Mouse (Mus musculus): Measurements from ENCODE around the gene Them5. TPM values are rescaled to one million over a fixed set of nuclear protein-coding genes. Genes with fewer than 3 reads are reported as not detected.
A peak's percentile ranks its signal among the peaks of the same experiment; 100 is the strongest.

Gene Them5
- polyA plus RNA-seq, 1 experiment from 2014 or later: 0.11 TPM

DNA sequence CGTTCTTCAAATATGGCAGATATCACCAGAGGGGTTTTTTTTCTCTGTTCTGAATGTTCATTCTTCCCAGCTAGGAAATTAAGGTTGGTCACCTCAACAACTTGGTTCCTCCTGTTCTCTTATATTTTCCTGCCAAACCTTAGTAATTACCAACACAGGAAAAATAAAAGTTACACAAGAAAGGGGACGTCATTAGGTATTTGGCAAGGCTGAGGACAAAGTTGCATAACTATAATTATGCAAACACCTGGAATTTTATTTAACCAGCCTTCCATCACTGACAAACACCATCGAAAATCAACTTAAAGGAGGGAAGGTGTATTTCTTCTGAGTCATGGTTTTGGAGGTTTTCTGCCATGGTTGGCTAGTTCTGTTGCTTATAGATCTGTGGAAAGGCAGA, 3.4 kb upstream of the Them5 start:
- Histone ChIP-seq H3K4me2 (no peak overlapping the region), H3K27me3 (ENCODE audit: control insufficient read depth, insufficient read depth, low read length) (no peaks in the 10 kb centered on the region), H3K36me3 (ENCODE audit: control insufficient read depth, insufficient read depth, low read length) (no peaks in the 10 kb centered on the region), H3K9ac (ENCODE audit: low read length) (no peak overlapping the region), H3K4me1 (ENCODE audit: control insufficient read depth, insufficient read depth, low read length) (no peaks in the 10 kb centered on the region), H3K27ac (ENCODE audit: low read depth, low read length) (no peak overlapping the region), H3K9me3 (ENCODE audit: control insufficient read depth, low read length) (no peaks in the 10 kb centered on the region), H3K4me3 (ENCODE audit: low read depth, low read length) (no peak overlapping the region)
- WGBS: 87% methylated on average over 3 of the region's 3 CpGs
- ATAC-seq (ENCODE audit: low FRiP score): no peak
- no peak for DNase-seq (ENCODE audit: low spot score, missing footprints)

DNA sequence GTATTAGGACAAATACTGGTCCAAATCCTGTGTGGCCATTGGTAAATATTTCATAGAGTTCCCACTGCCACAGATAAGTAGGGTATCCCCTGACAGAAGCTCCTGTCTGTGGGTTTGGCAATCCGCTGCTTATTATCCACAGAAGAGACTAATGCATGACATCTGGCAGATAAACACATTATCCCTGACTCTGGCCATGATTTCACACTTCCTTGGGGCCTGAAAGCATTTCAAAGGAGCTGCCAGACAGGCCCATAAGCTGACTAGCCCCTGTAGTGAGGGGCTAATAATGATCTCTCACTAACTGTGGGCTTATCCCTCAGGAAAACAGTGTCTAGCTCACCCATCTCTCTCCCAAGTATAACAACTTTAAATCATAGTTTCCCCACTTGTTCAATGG, 653 bp downstream of the Them5 start:
- H3K4me3 ChIP-seq (ENCODE audit: low read depth, low read length): no peak overlapping the region
- H3K4me2 ChIP-seq: no peak overlapping the region
- no peaks in the 10 kb centered on the region for H3K9me3 ChIP-seq (ENCODE audit: control insufficient read depth, low read length)
- ATAC-seq (ENCODE audit: low FRiP score) (no peak), DNase-seq (ENCODE audit: low spot score, missing footprints) (peak; percentile 73)
- no peaks in the 10 kb centered on the region for H3K4me1 ChIP-seq (ENCODE audit: control insufficient read depth, insufficient read depth, low read length)
- no peaks in the 10 kb centered on the region for H3K27me3 ChIP-seq (ENCODE audit: control insufficient read depth, insufficient read depth, low read length)
- no peak overlapping the region for H3K27ac ChIP-seq (ENCODE audit: low read depth, low read length)
- 55% methylated on average over 1 of the region's 1 CpGs for WGBS
- no peaks in the 10 kb centered on the region for H3K36me3 ChIP-seq (ENCODE audit: control insufficient read depth, insufficient read depth, low read length)
- no peak overlapping the region for H3K9ac ChIP-seq (ENCODE audit: low read length)

DNA sequence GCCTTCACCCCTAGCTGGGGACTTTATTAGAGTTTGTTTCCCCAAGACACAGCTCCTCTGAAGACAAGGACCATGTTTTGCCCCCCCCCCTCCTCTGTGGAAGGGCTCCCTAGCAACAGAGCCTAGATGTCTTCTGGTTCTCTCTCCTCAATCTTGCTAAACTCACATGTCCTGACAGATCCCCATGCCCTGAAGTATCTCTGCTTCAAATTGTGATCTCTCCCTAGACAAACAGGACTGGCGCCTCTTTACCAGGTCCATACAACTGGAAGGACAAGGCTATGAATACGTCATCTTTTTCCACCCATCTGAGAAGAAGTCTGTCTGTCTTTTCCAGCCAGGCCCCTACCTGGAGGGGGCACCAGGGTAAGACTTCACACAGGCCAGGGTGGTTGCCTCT, 2.3 kb downstream of the Them5 start:
- Histone ChIP-seq H3K4me3 (ENCODE audit: low read depth, low read length) (no peak overlapping the region), H3K9me3 (ENCODE audit: control insufficient read depth, low read length) (no peaks in the 10 kb centered on the region), H3K27ac (ENCODE audit: low read depth, low read length) (no peak overlapping the region), H3K4me1 (ENCODE audit: control insufficient read depth, insufficient read depth, low read length) (no peaks in the 10 kb centered on the region), H3K4me2 (no peak overlapping the region), H3K9ac (ENCODE audit: low read length) (no peak overlapping the region), H3K36me3 (ENCODE audit: control insufficient read depth, insufficient read depth, low read length) (no peaks in the 10 kb centered on the region), H3K27me3 (ENCODE audit: control insufficient read depth, insufficient read depth, low read length) (no peaks in the 10 kb centered on the region)
- peak; percentile 1 for DNase-seq (ENCODE audit: low spot score, missing footprints)
- ATAC-seq (ENCODE audit: low FRiP score): no peak
- 85% methylated on average over 2 of the region's 2 CpGs for WGBS

DNA sequence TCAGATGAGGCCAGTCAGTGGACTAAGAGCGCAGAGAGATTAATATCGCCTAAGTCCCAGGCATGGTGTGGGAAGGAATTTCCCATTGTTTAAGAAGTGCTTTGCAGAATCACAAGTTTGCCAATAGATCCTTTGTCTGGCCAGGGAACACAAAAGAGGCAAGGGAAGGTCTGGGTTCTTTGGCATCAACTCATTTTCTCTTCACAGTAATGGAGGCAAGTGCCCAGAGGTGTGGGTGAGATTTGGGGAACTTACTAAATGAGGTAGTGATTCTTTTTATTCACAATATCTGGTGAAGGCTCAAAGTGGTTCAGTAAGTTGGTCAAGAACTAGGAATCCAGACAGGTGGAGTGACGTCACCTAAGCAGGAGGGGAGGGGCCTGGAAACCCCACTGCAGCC, 3.0 kb downstream of the Them5 start:
- H3K9ac ChIP-seq (ENCODE audit: low read length): no peak overlapping the region
- no peaks in the 10 kb centered on the region for H3K4me1 ChIP-seq (ENCODE audit: control insufficient read depth, insufficient read depth, low read length)
- peak; percentile 73 for DNase-seq (ENCODE audit: low spot score, missing footprints)
- no peak for ATAC-seq (ENCODE audit: low FRiP score)
- no peak overlapping the region for H3K4me3 ChIP-seq (ENCODE audit: low read depth, low read length)
- H3K27ac ChIP-seq (ENCODE audit: low read depth, low read length): no peak overlapping the region
- no peak overlapping the region for H3K4me2 ChIP-seq
- no peaks in the 10 kb centered on the region for H3K9me3 ChIP-seq (ENCODE audit: control insufficient read depth, low read length)
- H3K27me3 ChIP-seq (ENCODE audit: control insufficient read depth, insufficient read depth, low read length): no peaks in the 10 kb centered on the region
- WGBS: 70% methylated on average over 3 of the region's 3 CpGs
- H3K36me3 ChIP-seq (ENCODE audit: control insufficient read depth, insufficient read depth, low read length): no peaks in the 10 kb centered on the region

DNA sequence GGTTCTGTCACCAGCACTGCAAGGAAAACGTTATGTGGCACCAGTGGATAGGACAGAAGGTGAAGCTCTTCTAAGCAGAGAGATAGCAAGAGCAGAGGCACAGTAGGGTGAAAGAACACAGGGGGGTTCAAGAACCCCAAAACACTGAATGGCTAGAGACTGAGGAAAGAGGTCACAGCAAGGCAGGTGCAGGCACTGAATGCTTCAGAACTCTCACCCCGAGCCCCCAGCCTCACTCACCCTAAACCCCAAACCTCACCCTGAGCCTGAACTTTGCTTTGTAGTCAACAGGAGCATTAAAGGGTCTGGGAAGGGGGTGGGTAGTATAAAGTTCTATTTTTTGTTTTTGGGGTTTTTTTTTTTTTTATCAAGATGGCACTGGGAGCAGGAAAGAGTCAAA, 6.2 kb downstream of the Them5 start:
- no peak overlapping the region for H3K4me2 ChIP-seq
- H3K27ac ChIP-seq (ENCODE audit: low read depth, low read length): no peak overlapping the region
- no peak for ATAC-seq (ENCODE audit: low FRiP score)
- H3K27me3 ChIP-seq (ENCODE audit: control insufficient read depth, insufficient read depth, low read length): no peaks in the 10 kb centered on the region
- no peak overlapping the region for H3K9ac ChIP-seq (ENCODE audit: low read length)
- H3K4me3 ChIP-seq (ENCODE audit: low read depth, low read length): no peak overlapping the region
- WGBS: 85% methylated on average over 2 of the region's 2 CpGs
- H3K9me3 ChIP-seq (ENCODE audit: control insufficient read depth, low read length): no peaks in the 10 kb centered on the region
- H3K4me1 ChIP-seq (ENCODE audit: control insufficient read depth, insufficient read depth, low read length): no peaks in the 10 kb centered on the region
- DNase-seq (ENCODE audit: low spot score, missing footprints): no peak
- H3K36me3 ChIP-seq (ENCODE audit: control insufficient read depth, insufficient read depth, low read length): no peaks in the 10 kb centered on the region

DNA sequence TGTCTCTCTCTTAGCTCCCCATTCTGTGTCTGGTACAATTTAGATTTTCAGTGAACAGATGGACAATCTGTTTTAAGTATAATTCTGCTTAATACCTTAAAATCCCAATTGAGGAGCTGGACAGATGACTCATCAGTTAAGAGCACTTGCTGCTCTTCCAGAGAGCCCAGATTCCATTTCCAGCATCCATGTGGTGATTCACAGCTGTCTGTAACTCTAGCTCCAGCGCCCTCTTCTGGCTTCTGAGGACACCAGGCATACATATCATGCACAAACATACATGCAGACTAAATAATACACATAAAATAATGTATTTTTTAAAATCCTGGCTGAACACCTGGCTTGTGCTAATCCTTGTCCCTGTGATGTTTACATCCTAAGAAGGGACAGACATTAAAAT, 18.9 kb downstream of the Them5 start:
- WGBS: 3% methylated on average over 1 of the region's 1 CpGs
- Histone ChIP-seq H3K4me3 (ENCODE audit: low read depth, low read length) (no peak overlapping the region), H3K4me1 (ENCODE audit: control insufficient read depth, insufficient read depth, low read length) (peaks cover 3% of the 10 kb centered on the region), H3K9me3 (ENCODE audit: control insufficient read depth, low read length) (peaks cover 3% of the 10 kb centered on the region; the same call in 1 of the 2 replicates), H3K27ac (ENCODE audit: low read depth, low read length) (no peak overlapping the region), H3K4me2 (no peak overlapping the region), H3K9ac (ENCODE audit: low read length) (no peak overlapping the region), H3K27me3 (ENCODE audit: control insufficient read depth, insufficient read depth, low read length) (peaks cover 29% of the 10 kb centered on the region), H3K36me3 (ENCODE audit: control insufficient read depth, insufficient read depth, low read length) (no peaks in the 10 kb centered on the region)
- ATAC-seq (ENCODE audit: low FRiP score): no peak
- DNase-seq (ENCODE audit: low spot score, missing footprints): no peak

DNA sequence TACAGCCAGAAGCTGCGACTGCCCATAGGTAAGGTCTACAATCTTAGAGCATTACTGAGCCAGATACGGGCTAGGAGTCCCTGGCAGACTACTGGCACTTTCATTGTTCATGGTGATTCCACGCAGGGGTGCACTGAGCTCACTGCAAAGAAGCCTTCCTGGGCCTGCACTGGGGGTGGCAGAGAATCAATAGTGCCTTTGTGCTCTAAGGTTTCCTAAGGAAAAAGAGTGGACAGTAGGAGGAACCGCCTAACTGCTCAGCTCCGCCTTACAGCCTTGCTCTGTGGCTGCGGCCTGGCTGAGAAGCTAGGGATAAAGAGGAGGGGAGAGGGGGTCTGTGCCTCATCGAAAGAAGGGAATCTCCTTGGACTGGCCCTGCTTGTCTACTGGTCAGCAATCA, 20.2 kb downstream of the Them5 start, which contains the start of gene C2cd4d:
Gene C2cd4d, plus strand, starts transcription at position 301 of the 400 bp plus-strand sequence.
- WGBS: 29% methylated on average over 7 of the region's 7 CpGs
- peak within 1 kb of the TSS; percentile 86 for H3K9ac ChIP-seq (ENCODE audit: low read length)
- peak within 1 kb of the TSS; percentile 55 for H3K4me3 ChIP-seq (ENCODE audit: low read depth, low read length)
- H3K27me3 ChIP-seq (ENCODE audit: control insufficient read depth, insufficient read depth, low read length): peaks cover 29% of the 10 kb centered on the region
- no peak within 1 kb of the TSS for H3K27ac ChIP-seq (ENCODE audit: low read depth, low read length)
- peaks cover 3% of the 10 kb centered on the region for H3K4me1 ChIP-seq (ENCODE audit: control insufficient read depth, insufficient read depth, low read length)
- peaks cover 3% of the 10 kb centered on the region; the same call in 1 of the 2 replicates for H3K9me3 ChIP-seq (ENCODE audit: control insufficient read depth, low read length)
- no peaks in the 10 kb centered on the region for H3K36me3 ChIP-seq (ENCODE audit: control insufficient read depth, insufficient read depth, low read length)
- DNase-seq (ENCODE audit: low spot score, missing footprints) (peak; percentile 86), ATAC-seq (ENCODE audit: low FRiP score) (no peak)
- H3K4me2 ChIP-seq: peak within 1 kb of the TSS; percentile 82

DNA sequence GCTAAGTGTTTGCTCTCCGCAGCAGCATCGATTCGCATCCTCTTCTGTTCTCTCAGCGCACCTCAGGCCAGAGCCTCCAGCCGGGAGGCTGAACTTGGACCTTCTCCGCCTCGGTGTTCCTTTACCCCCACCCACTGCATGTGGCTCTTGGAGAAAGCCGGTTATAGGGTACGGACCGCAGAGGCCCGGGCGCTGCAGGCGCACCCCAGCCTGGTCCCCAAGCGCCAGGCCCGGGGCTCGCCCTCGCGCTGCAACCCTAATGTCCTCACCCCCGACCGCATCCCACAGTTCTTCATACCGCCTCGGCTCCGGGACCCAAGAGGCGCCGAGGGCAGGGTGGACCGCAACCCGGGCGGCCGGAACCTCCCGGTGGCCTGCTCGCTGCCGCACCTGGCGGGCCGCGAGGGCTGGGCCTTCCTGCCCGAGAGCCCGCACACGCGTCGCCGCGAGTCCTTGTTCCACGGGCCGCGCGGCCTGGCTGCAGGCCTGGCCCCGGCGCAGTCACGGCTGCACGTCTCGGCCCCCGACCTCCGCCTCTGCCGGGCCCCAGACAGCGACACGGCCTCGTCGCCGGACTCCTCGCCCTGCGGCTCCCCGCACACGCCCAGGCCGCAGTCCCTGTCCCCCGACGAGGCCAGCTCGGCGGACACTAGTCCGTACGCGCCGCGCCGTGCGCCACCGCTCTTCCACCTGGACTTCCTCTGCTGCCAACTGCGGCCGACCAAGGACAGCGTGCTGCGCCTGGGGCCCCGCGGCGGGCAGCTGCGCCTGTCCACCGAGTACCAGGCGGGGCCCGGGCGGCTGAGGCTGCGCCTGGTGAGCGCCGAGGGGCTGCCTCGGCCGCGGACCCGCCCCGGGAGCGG, 21.6 kb downstream of the Them5 start:
- peak overlapping the region; percentile 82 for H3K4me2 ChIP-seq
- peaks cover 29% of the 10 kb centered on the region for H3K27me3 ChIP-seq (ENCODE audit: control insufficient read depth, insufficient read depth, low read length)
- peaks cover 3% of the 10 kb centered on the region for H3K4me1 ChIP-seq (ENCODE audit: control insufficient read depth, insufficient read depth, low read length)
- no peaks in the 10 kb centered on the region for H3K36me3 ChIP-seq (ENCODE audit: control insufficient read depth, insufficient read depth, low read length)
- H3K27ac ChIP-seq (ENCODE audit: low read depth, low read length): no peak overlapping the region
- ATAC-seq (ENCODE audit: low FRiP score) (peak; percentile 79), DNase-seq (ENCODE audit: low spot score, missing footprints) (peak; percentile 96)
- peaks cover 3% of the 10 kb centered on the region; the same call in 1 of the 2 replicates for H3K9me3 ChIP-seq (ENCODE audit: control insufficient read depth, low read length)
- H3K9ac ChIP-seq (ENCODE audit: low read length): peak overlapping the region; percentile 86
- 5% methylated on average over 97 of the region's 97 CpGs for WGBS
- H3K4me3 ChIP-seq (ENCODE audit: low read depth, low read length): peak overlapping the region; percentile 55

DNA sequence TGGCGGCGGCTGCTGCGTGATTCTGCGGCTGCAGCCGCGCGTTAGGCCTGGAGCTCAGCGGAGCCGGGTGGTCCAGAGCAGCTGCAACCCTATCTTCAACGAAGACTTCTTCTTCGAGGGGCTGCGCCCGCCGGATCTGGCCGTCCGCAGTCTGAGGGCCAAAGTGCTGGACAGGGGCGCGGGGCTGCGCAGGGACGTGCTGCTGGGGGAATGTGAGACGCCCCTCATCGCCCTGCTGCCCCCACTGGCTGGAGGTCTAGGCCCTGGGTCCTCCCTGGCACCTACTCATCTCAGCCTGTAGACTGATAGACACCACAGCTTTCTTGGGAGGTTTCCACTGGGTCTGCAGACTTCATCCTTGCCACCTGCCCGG, 22.2 kb downstream of the Them5 start:
- ATAC-seq (ENCODE audit: low FRiP score) (peak; percentile 72), DNase-seq (ENCODE audit: low spot score, missing footprints) (peak; percentile 94)
- Histone ChIP-seq H3K9ac (ENCODE audit: low read length) (peak overlapping the region; percentile 86), H3K9me3 (ENCODE audit: control insufficient read depth, low read length) (peaks cover 3% of the 10 kb centered on the region; the same call in 1 of the 2 replicates), H3K36me3 (ENCODE audit: control insufficient read depth, insufficient read depth, low read length) (no peaks in the 10 kb centered on the region), H3K27me3 (ENCODE audit: control insufficient read depth, insufficient read depth, low read length) (peaks cover 29% of the 10 kb centered on the region), H3K4me2 (peak overlapping the region; percentile 82), H3K27ac (ENCODE audit: low read depth, low read length) (no peak overlapping the region), H3K4me1 (ENCODE audit: control insufficient read depth, insufficient read depth, low read length) (peaks cover 3% of the 10 kb centered on the region), H3K4me3 (ENCODE audit: low read depth, low read length) (peak overlapping the region; percentile 55)
- 4% methylated on average over 17 of the region's 23 CpGs for WGBS
